10 mouse cellular contexts compared by ENCODE assay signal in the genomic region with DNA sequence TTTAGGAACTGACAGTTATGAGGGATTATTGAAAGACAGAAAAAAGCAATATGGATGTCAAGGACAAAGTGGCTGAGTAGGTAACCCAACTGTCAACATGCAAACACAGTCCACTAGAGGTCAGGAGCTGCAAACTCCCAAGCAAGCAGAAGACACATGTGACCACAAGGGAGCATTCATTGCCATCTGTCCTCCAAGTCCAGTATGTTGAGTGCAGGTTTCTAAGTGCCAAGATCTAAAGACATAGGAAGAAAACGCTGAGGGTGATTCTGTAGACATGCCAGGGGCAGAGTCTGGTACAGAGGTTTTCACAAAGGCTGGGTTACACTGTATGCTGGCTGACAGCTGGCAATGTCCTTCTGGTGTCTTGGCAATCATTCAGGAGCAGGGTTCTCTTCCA. TPM values are rescaled to one million over a fixed set of nuclear protein-coding genes. Genes with fewer than 3 reads are reported as not detected.
DNase-seq lines count a peak whose midpoint lies in the region; ATAC-seq and TF ChIP-seq lines count a peak whose summit lies in the region.
"Had no signal": no experiment of that assay in that cellular context is flagged by ENCODE, and none has a peak within 500 bp of the region (broad histone marks: within the 10 kb centered on the region; RNA-seq: fewer than 3 reads in every experiment).

No protein-coding gene starts in this region.

- WGBS in embryonic facial prominence, embryonic 11.5 days, result 57% methylated on average over 1 of the region's 1 CpGs
- 62% methylated on average over 1 of the region's 1 CpGs for WGBS in embryonic facial prominence, embryonic 10.5 days
- 67% methylated on average over 1 of the region's 1 CpGs for WGBS in lung, embryonic 14.5 days
- whole genome bisulfite sequencing in intestine, embryonic 15.5 days, result 48% methylated on average over 1 of the region's 1 CpGs
- 64% methylated on average over 1 of the region's 1 CpGs for WGBS in limb, embryonic 10.5 days

- peak; percentile 12 for DNase-seq in embryonic facial prominence, embryonic 11.5 days (ENCODE audit: low spot score)
- no peak for DNase-seq in embryonic facial prominence, embryonic 10.5 days (ENCODE audit: low spot score)
- DNase-seq in lung, embryonic 14.5 days, result peak; percentile 20
- DNase-seq in lung, postnatal 36 days, result no peak
- peak; percentile 12 for DNase-seq in ES-CJ7 (ENCODE audit: low read depth, low spot score)
- no peak for DNase-seq in limb, embryonic 10.5 days (ENCODE audit: low spot score)
- DNase-seq in left cerebral cortex, adult 2 months (ENCODE audit: extremely low spot score in 1 of 2, low spot score in 2 of 2), result no peak
- DNase-seq: heart, postnatal 36 days had no signal

- H3K27me3 ChIP-seq in embryonic facial prominence, embryonic 11.5 days (ENCODE audit: control insufficient read depth, insufficient read depth, low read length), result no peaks in the 10 kb centered on the region
- H3K27me3 ChIP-seq in embryonic facial prominence, embryonic 10.5 days (replicated peaks; ENCODE audit: low read depth, poor library complexity, severe bottlenecking), result no peaks in the 10 kb centered on the region
- no peaks in the 10 kb centered on the region for H3K27me3 ChIP-seq in lung, embryonic 14.5 days (ENCODE audit: insufficient read depth, low read length)
- H3K27me3 ChIP-seq in intestine, embryonic 15.5 days (replicated peaks), result no peaks in the 10 kb centered on the region
- H3K27me3 ChIP-seq in limb, embryonic 10.5 days (ENCODE audit: low read depth, poor library complexity, severe bottlenecking), result no peaks in the 10 kb centered on the region

- H3K36me3 ChIP-seq in embryonic facial prominence, embryonic 11.5 days (replicated peaks; ENCODE audit: control insufficient read depth, insufficient read depth, low read depth, low read length), result no peaks in the 10 kb centered on the region
- no peaks in the 10 kb centered on the region for H3K36me3 ChIP-seq in embryonic facial prominence, embryonic 10.5 days (replicated peaks)
- H3K36me3 ChIP-seq in lung, embryonic 14.5 days (ENCODE audit: insufficient read depth), result no peaks in the 10 kb centered on the region
- H3K36me3 ChIP-seq in intestine, embryonic 15.5 days, result no peaks in the 10 kb centered on the region
- no peaks in the 10 kb centered on the region for H3K36me3 ChIP-seq in limb, embryonic 10.5 days

- TF ChIP-seq CTCF in lung, embryonic 14.5 days (IDR thresholded peaks at IDR 0.05; ENCODE audit: low read depth), result peak; percentile 55
- no peak; the same call in 1 of the 2 replicates for TF ChIP-seq CTCF in left cerebral cortex, adult 2 months (IDR thresholded peaks at IDR 0.05)

- no peak overlapping the region for H3K27ac ChIP-seq in embryonic facial prominence, embryonic 11.5 days (replicated peaks; ENCODE audit: low read depth, low read length)
- H3K27ac ChIP-seq in embryonic facial prominence, embryonic 10.5 days (replicated peaks), result no peak overlapping the region
- no peak overlapping the region for H3K27ac ChIP-seq in lung, embryonic 14.5 days (ENCODE audit: low read depth)
- no peak overlapping the region for H3K27ac ChIP-seq in intestine, embryonic 15.5 days
- no peak overlapping the region for H3K27ac ChIP-seq in limb, embryonic 10.5 days
- H3K27ac ChIP-seq in left cerebral cortex, adult 2 months, result no peak overlapping the region

- H3K4me2 ChIP-seq in embryonic facial prominence, embryonic 11.5 days (ENCODE audit: low read depth, low read length), result no peak overlapping the region
- H3K4me2 ChIP-seq in lung, embryonic 14.5 days, result no peak overlapping the region
- no peak overlapping the region for H3K4me2 ChIP-seq in intestine, embryonic 15.5 days (replicated peaks)

- no peaks in the 10 kb centered on the region for H3K4me1 ChIP-seq in embryonic facial prominence, embryonic 11.5 days (ENCODE audit: control insufficient read depth, insufficient read depth, low read length)
- no peaks in the 10 kb centered on the region for H3K4me1 ChIP-seq in embryonic facial prominence, embryonic 10.5 days
- no peaks in the 10 kb centered on the region for H3K4me1 ChIP-seq in lung, embryonic 14.5 days (ENCODE audit: insufficient read depth)
- no peaks in the 10 kb centered on the region for H3K4me1 ChIP-seq in intestine, embryonic 15.5 days (replicated peaks)
- H3K4me1 ChIP-seq in limb, embryonic 10.5 days, result no peaks in the 10 kb centered on the region

- no peaks in the 10 kb centered on the region for H3K9me3 ChIP-seq in embryonic facial prominence, embryonic 11.5 days (replicated peaks; ENCODE audit: control insufficient read depth, low read length)
- H3K9me3 ChIP-seq in embryonic facial prominence, embryonic 10.5 days, result no peaks in the 10 kb centered on the region
- H3K9me3 ChIP-seq in lung, embryonic 14.5 days (ENCODE audit: low read depth, low read length), result no peaks in the 10 kb centered on the region
- no peaks in the 10 kb centered on the region for H3K9me3 ChIP-seq in intestine, embryonic 15.5 days
- H3K9me3 ChIP-seq in limb, embryonic 10.5 days (replicated peaks), result no peaks in the 10 kb centered on the region

- H3K9ac ChIP-seq in embryonic facial prominence, embryonic 11.5 days (replicated peaks; ENCODE audit: low read length), result no peak overlapping the region
- H3K9ac ChIP-seq in lung, embryonic 14.5 days, result no peak overlapping the region
- no peak overlapping the region for H3K9ac ChIP-seq in intestine, embryonic 15.5 days

- intact Hi-C loops in left cerebral cortex, adult 2 months (cut with DNase I), result no loop called here

- no peak overlapping the region for H3K4me3 ChIP-seq in embryonic facial prominence, embryonic 11.5 days (ENCODE audit: low read depth, low read length)
- no peak overlapping the region for H3K4me3 ChIP-seq in embryonic facial prominence, embryonic 10.5 days
- no peak overlapping the region for H3K4me3 ChIP-seq in lung, embryonic 14.5 days (ENCODE audit: low read depth, low read length)
- H3K4me3 ChIP-seq in intestine, embryonic 15.5 days (replicated peaks), result no peak overlapping the region
- H3K4me3 ChIP-seq in limb, embryonic 10.5 days, result no peak overlapping the region
- no peak overlapping the region for H3K4me3 ChIP-seq in left cerebral cortex, adult 2 months
- H3K4me3 ChIP-seq: myocyte had no signal

- no peak for ATAC-seq in embryonic facial prominence, embryonic 11.5 days (replicated peaks; ENCODE audit: insufficient number of reproducible peaks, low FRiP score, low TSS enrichment, low read depth)
- peak; percentile 38 for ATAC-seq in lung, embryonic 14.5 days (ENCODE audit: insufficient read depth)
- ATAC-seq in intestine, embryonic 15.5 days, result peak; percentile 66; the same call in 1 of the 2 replicates

RNA-seq across cellular contexts. Expression of a gene that starts 9.8 kb away (rescaled TPM):
- not detected in 2 replicates for polyA plus RNA-seq in embryonic facial prominence, embryonic 11.5 days (2014; fragmentation: Nextera tagmentation; extraction: Ambion mirVana)
- not detected in 2 replicates for polyA plus RNA-seq in embryonic facial prominence, embryonic 10.5 days (2016; fragmentation: Nextera tagmentation; extraction: Ambion mirVana)
- not detected in 2 replicates for polyA plus RNA-seq in lung, embryonic 14.5 days (2014; fragmentation: Nextera tagmentation; extraction: Ambion mirVana)
- polyA plus RNA-seq in intestine, embryonic 15.5 days (2015; fragmentation: Nextera tagmentation; extraction: Ambion mirVana), result not detected in 2 replicates
- polyA plus RNA-seq in limb, embryonic 10.5 days (2016; fragmentation: Nextera tagmentation; extraction: Ambion mirVana), result not detected in 2 replicates
- not detected for total RNA-seq in left cerebral cortex, adult 2 months (2021)
- total RNA-seq: heart, postnatal 36 days had no signal
- polyA plus RNA-seq: myocyte had no signal

RNA-seq across cellular contexts. Expression of a gene that starts 14.0 kb away (rescaled TPM):
- polyA plus RNA-seq in embryonic facial prominence, embryonic 11.5 days (2014; fragmentation: Nextera tagmentation; extraction: Ambion mirVana), result not detected in 2 replicates
- not detected in 2 replicates for polyA plus RNA-seq in embryonic facial prominence, embryonic 10.5 days (2016; fragmentation: Nextera tagmentation; extraction: Ambion mirVana)
- polyA plus RNA-seq in lung, embryonic 14.5 days (2014; fragmentation: Nextera tagmentation; extraction: Ambion mirVana), result not detected in 2 replicates
- not detected in 2 replicates for polyA plus RNA-seq in intestine, embryonic 15.5 days (2015; fragmentation: Nextera tagmentation; extraction: Ambion mirVana)
- polyA plus RNA-seq in limb, embryonic 10.5 days (2016; fragmentation: Nextera tagmentation; extraction: Ambion mirVana), result not detected in 2 replicates
- not detected for total RNA-seq in left cerebral cortex, adult 2 months (2021)
- total RNA-seq: heart, postnatal 36 days had no signal
- polyA plus RNA-seq: myocyte had no signal

RNA-seq across cellular contexts. Expression of a gene that starts 30.0 kb away (rescaled TPM):
- not detected in 2 replicates for polyA plus RNA-seq in embryonic facial prominence, embryonic 11.5 days (2014; fragmentation: Nextera tagmentation; extraction: Ambion mirVana)
- not detected in 2 replicates for polyA plus RNA-seq in embryonic facial prominence, embryonic 10.5 days (2016; fragmentation: Nextera tagmentation; extraction: Ambion mirVana)
- polyA plus RNA-seq in lung, embryonic 14.5 days (2014; fragmentation: Nextera tagmentation; extraction: Ambion mirVana), result not detected in 2 replicates
- polyA plus RNA-seq in intestine, embryonic 15.5 days (2015; fragmentation: Nextera tagmentation; extraction: Ambion mirVana), result not detected in 2 replicates
- not detected in 2 replicates for polyA plus RNA-seq in limb, embryonic 10.5 days (2016; fragmentation: Nextera tagmentation; extraction: Ambion mirVana)
- not detected for total RNA-seq in left cerebral cortex, adult 2 months (2021)
- total RNA-seq: heart, postnatal 36 days had no signal
- polyA plus RNA-seq: myocyte had no signal

RNA-seq across cellular contexts. Expression of a gene that starts 45.3 kb away (rescaled TPM):
- not detected in 2 replicates for polyA plus RNA-seq in embryonic facial prominence, embryonic 11.5 days (2014; fragmentation: Nextera tagmentation; extraction: Ambion mirVana)
- polyA plus RNA-seq in embryonic facial prominence, embryonic 10.5 days (2016; fragmentation: Nextera tagmentation; extraction: Ambion mirVana), result not detected in 2 replicates
- not detected in 2 replicates for polyA plus RNA-seq in lung, embryonic 14.5 days (2014; fragmentation: Nextera tagmentation; extraction: Ambion mirVana)
- not detected in 2 replicates for polyA plus RNA-seq in intestine, embryonic 15.5 days (2015; fragmentation: Nextera tagmentation; extraction: Ambion mirVana)
- polyA plus RNA-seq in limb, embryonic 10.5 days (2016; fragmentation: Nextera tagmentation; extraction: Ambion mirVana), result not detected in 2 replicates
- not detected for total RNA-seq in left cerebral cortex, adult 2 months (2021)
- total RNA-seq: heart, postnatal 36 days had no signal
- polyA plus RNA-seq: myocyte had no signal

RNA-seq across cellular contexts. Expression of a gene that starts 50.3 kb away (rescaled TPM):
- not detected in 2 replicates for polyA plus RNA-seq in embryonic facial prominence, embryonic 11.5 days (2014; fragmentation: Nextera tagmentation; extraction: Ambion mirVana)
- polyA plus RNA-seq in embryonic facial prominence, embryonic 10.5 days (2016; fragmentation: Nextera tagmentation; extraction: Ambion mirVana), result not detected in 2 replicates
- not detected in 2 replicates for polyA plus RNA-seq in lung, embryonic 14.5 days (2014; fragmentation: Nextera tagmentation; extraction: Ambion mirVana)
- not detected in 2 replicates for polyA plus RNA-seq in intestine, embryonic 15.5 days (2015; fragmentation: Nextera tagmentation; extraction: Ambion mirVana)
- polyA plus RNA-seq in limb, embryonic 10.5 days (2016; fragmentation: Nextera tagmentation; extraction: Ambion mirVana), result not detected in 2 replicates
- not detected for total RNA-seq in left cerebral cortex, adult 2 months (2021)
- total RNA-seq: heart, postnatal 36 days had no signal
- polyA plus RNA-seq: myocyte had no signal

Comparison
In these comparisons a context has a peak if more than half of its experiments do, and no peak if none do; other contexts are left out.
1. DNase-seq: peak in embryonic facial prominence, embryonic 11.5 days (single experiment), lung, embryonic 14.5 days (single experiment) and ES-CJ7 (single experiment); none in embryonic facial prominence, embryonic 10.5 days (single experiment), lung, postnatal 36 days (single experiment), limb, embryonic 10.5 days (single experiment) and left cerebral cortex, adult 2 months (0 of 2).